Mouse (Mus musculus) forebrain, embryonic 10.5 days (tissue): ENCODE data around the gene Hist1h2bg. TPM values are rescaled to one million over a fixed set of nuclear protein-coding genes. Genes with fewer than 3 reads are reported as not detected.

ENCODE experiments used
- DNase-seq: peaks from one replicate; pipeline ENCODE4 v3.0.0-alpha.2; 2017; ENCODE audit warnings: low spot score; ENCODE audit errors: extremely low spot score
- H3K27ac ChIP-seq: fragments of 300-500 bp; sonication (generic); 2 replicates; pipeline ENCODE4 v1.5.1; 2016; ENCODE audit warnings: mild to moderate bottlenecking
- H3K27me3 ChIP-seq: fragments of 300-500 bp; sonication (generic); 2 replicates; pipeline ENCODE4 v1.6.1; 2016; ENCODE audit warnings: mild to moderate bottlenecking; ENCODE audit not compliant: poor library complexity, severe bottlenecking
- H3K36me3 ChIP-seq: fragments of 300-500 bp; sonication (generic); replicated peaks from 2 replicates; pipeline ENCODE4 v1.6.1; 2016; ENCODE audit warnings: mild to moderate bottlenecking, moderate library complexity
- H3K4me1 ChIP-seq: fragments of 300-500 bp; sonication (generic); 2 replicates; pipeline ENCODE4 v1.6.1; 2016
- H3K4me3 ChIP-seq: fragments of 300-500 bp; sonication (generic); 2 replicates; pipeline ENCODE4 v1.5.1; 2016; ENCODE audit warnings: mild to moderate bottlenecking, moderate library complexity
- H3K9me3 ChIP-seq: fragments of 300-500 bp; sonication (generic); 2 replicates; pipeline ENCODE4 v1.6.1; 2016; ENCODE audit warnings: mild to moderate bottlenecking, moderate library complexity
- WGBS: fragments of 180-500 bp; shearing (Covaris S2); methylation state at CpG from one replicate; pipeline ENCODE4 v1.1.7; 2016; 5-methylcytosine and 5-hydroxymethylcytosine counted together
- microRNA-seq: library from miRNA; unstranded; fragments of <30 nt; microRNA quantifications from one replicate; pipeline ENCODE4, GENCODE M21; 2017
- polyA plus RNA-seq: library from polyadenylated mRNA; unstranded; fragments of >200 nt; fragmentation: Nextera tagmentation; extraction: Ambion mirVana; gene quantifications from 2 replicates; pipeline ENCODE4 v1.2.1, GENCODE M21; 2016

The Hist1h2bg gene
- polyA plus RNA-seq, 1 experiment from 2014 or later: 6.7 TPM

DNA sequence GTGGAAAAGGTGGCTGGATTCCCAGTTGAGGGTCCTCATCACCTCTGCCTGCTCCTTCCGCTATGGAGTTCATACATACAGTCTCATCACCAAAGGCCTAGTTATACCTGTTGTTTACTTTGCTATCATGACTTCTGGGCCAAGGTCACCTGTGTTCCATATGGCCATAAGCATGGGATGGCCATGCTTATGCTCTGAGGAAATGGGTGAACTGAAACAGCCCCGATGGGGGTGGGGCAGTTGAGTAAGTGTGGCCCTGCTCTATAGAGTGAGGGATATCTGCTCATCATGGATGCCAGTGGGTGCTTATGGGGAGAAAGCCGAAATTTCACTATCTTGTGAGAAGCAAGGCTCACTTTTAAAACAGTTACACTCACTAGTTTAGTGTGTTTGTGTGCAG lies 33.9 kb downstream of the Hist1h2bg start:
- Histone ChIP-seq H3K4me3 (no peak overlapping the region), H3K27ac (no peak overlapping the region), H3K36me3 (0 out of 2 replicates have a peak, but pooled peaks cover 3% of the 10 kb centered on the region), H3K9me3 (no peaks in the 10 kb centered on the region), H3K27me3 (no peaks in the 10 kb centered on the region), H3K4me1 (no peaks in the 10 kb centered on the region)
- no peak for DNase-seq
- WGBS: 91% methylated on average over 3 of the region's 3 CpGs

DNA sequence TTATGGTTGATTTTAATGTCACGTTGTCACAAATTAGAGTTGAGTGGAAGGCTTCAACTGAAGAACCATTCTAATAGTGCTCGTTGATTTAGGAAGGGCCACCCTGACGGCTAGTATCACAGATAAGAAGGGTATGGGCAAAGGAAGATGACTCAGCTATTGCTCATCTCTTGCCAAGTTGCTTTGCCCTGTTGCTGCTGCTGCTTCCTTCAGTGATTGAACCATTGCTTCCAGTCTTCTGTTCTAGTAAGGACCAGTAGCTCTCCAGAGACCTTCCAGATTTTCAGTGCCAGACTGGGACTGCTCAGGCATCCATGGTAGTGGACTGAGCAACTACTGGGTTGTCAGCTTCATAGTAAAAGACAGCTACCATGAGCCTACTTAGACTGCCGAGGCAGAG lies 38.0 kb downstream of the Hist1h2bg start:
- H3K4me3 ChIP-seq: no peak overlapping the region
- no peak for DNase-seq
- H3K4me1 ChIP-seq: no peaks in the 10 kb centered on the region
- H3K36me3 ChIP-seq: 0 out of 2 replicates have a peak, but pooled peaks cover 3% of the 10 kb centered on the region
- H3K27ac ChIP-seq: no peak overlapping the region
- WGBS: 88% methylated on average over 4 of the region's 4 CpGs
- no peaks in the 10 kb centered on the region for H3K27me3 ChIP-seq
- no peaks in the 10 kb centered on the region for H3K9me3 ChIP-seq

DNA sequence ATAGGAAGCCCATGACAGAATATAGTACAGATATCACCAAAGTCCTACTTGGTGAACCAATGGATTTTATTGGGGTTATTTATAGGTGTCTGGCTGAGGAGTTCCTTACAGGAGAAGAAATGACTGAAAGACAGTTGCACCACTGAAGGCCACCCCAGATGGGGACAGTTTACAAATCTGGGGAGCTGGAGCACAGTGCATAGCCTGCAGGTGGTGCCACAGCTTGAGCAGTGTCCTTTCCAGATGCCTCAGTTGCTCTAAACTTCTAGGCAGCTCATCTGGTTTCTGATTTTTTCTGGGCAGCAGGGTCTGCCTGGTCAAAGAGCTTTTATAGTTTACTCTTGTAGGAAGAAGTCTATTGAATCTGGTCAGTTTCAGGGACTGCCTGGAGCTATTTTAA lies 38.6 kb downstream of the Hist1h2bg start:
- Histone ChIP-seq H3K27me3 (no peaks in the 10 kb centered on the region), H3K4me1 (no peaks in the 10 kb centered on the region), H3K9me3 (no peaks in the 10 kb centered on the region)

DNA sequence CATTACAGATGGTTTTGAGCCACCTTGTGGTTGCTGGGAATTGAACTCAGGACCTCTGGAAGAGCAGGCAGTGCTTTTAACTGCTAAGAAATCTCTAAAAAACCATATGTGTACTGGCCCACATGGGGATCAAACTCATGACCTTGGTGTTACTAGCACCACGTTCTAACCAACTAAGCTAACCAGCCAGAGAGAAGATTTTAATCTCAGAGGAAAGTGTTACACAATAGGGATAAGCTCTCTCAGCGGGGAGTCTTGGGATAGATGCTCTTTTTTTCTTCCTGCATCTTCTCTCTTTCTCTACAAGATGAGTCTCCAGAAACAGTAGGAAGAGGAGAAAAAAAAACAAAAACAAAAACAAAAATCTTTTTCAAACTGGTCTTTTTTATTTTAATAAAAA lies 39.2 kb downstream of the Hist1h2bg start:
- 0 out of 2 replicates have a peak, but pooled peaks cover 3% of the 10 kb centered on the region for H3K36me3 ChIP-seq
- WGBS: 67% methylated on average over 2 of the region's 2 CpGs
- DNase-seq: no peak

More for the DNA sequence above, 38.6 kb downstream of the Hist1h2bg start:
- 0 out of 2 replicates have a peak, but pooled peaks cover 3% of the 10 kb centered on the region for H3K36me3 ChIP-seq
- no peak overlapping the region for H3K27ac ChIP-seq
- H3K4me3 ChIP-seq: no peak overlapping the region
- DNase-seq: no peak

DNA sequence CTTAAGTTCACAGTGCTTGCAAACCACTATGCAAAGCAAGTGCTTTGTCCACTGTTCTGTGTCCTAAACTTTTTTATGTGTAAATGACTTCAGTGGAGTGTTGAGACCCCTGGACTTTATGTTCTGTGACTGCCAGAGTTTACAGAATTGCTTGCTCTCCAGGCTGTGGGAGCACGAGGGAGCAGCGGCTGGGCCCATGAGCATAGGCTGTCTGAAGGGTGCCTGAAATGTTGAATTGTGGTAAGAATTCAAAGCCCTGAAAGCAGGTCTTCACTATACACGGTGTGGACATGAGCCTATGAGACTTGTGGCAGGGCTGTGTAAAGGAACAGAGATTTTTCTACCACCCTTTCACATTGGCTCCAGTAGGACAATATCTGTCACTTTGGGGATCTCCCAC lies 40.4 kb downstream of the Hist1h2bg start:
- H3K9me3 ChIP-seq: no peaks in the 10 kb centered on the region
- no peak overlapping the region for H3K27ac ChIP-seq
- 0 out of 2 replicates have a peak, but pooled peaks cover 3% of the 10 kb centered on the region for H3K36me3 ChIP-seq
- H3K4me3 ChIP-seq: no peak overlapping the region
- no peak for DNase-seq
- H3K27me3 ChIP-seq: no peaks in the 10 kb centered on the region
- no peaks in the 10 kb centered on the region for H3K4me1 ChIP-seq
- WGBS: 93% methylated on average over 3 of the region's 3 CpGs

More for the DNA sequence above, 39.2 kb downstream of the Hist1h2bg start:
- Histone ChIP-seq H3K27me3 (no peaks in the 10 kb centered on the region), H3K9me3 (no peaks in the 10 kb centered on the region), H3K4me3 (no peak overlapping the region), H3K4me1 (no peaks in the 10 kb centered on the region), H3K27ac (no peak overlapping the region)

DNA sequence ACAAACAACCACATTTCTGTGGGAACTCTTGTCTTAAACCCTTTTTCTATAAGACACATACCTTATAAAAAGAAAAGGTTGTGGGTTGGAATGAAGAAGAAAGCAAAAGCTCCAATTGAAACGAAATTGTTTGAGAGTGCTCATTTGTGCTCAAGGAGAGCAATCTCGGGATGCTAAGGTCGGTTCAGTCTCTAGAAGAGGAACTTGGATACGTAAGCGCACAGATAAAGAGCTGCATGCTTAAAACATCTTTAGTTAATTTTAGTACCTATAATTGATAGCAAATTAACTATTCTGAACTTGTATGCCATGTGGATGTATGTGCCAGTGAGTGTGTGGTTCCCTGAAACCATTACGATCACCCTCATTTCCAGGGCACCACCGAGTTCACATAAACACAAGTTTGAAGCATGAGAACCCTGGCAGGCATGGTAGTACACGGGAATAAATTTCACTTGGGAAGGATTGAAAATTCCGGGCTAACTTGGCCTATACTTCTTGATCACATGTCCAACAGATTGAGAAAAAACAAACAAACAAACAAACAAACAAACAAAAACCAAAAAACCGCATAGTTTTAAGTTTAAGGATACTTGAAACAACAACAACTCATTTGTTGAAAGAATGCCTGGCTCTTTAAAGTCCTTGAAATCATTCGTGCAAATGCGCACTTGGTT lies 49.0 kb downstream of the Hist1h2bg start:
- H3K4me1 ChIP-seq: peaks cover 28% of the 10 kb centered on the region
- DNase-seq: no peak

DNA sequence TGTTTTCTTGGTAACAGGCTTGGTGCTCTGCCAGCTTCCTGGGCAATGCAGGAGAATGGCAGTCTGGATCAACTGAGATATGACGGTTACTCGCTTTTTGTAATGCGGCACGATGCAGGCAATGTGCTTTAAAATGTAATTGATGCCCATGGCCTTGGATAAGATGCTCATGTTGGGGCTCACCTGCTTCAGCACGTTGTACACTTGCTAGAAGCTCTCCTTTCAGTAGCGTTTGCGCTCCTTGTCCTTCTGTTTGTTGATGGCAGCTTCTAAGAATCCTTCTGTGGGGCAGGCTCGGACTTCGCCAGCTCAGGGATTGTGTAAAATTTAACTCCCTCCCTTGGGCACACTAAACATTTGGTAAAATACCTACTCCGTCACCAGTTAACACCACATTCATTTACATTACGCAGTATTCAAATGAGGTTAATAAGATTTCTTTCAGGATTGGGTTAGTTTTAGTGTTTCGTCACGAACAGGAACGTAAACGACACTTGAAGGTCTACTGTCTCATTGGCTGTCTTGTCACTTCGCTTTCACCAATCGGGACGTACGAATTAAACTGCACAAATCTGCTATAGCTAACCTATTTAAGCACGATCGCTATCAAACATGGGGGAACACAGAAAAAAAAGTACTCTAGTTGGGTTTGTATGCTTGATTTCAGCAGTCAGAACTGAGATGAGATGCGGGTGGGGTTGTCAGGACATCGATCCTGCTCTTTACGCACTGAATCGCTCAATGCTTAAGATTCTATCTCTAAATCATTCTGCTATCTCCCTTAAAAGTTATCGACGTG lies 49.7 kb downstream of the Hist1h2bg start, which contains the start of gene Hist1h2be:
TSS of gene Hist1h2be (minus strand) at position 392 of the 799 bp plus-strand sequence.
- peak; percentile 76 for DNase-seq
- Histone ChIP-seq H3K36me3 (no peaks in the 10 kb centered on the region), H3K9me3 (no peaks in the 10 kb centered on the region), H3K4me3 (peak within 1 kb of the TSS; percentile 73), H3K27me3 (peaks cover 14% of the 10 kb centered on the region), H3K27ac (peak within 1 kb of the TSS; percentile 97), H3K4me1 (peaks cover 28% of the 10 kb centered on the region)
- 1% methylated on average over 27 of the region's 27 CpGs for WGBS

More for the DNA sequence above, 49.0 kb downstream of the Hist1h2bg start:
- H3K9me3 ChIP-seq: no peaks in the 10 kb centered on the region
- peaks cover 6% of the 10 kb centered on the region for H3K27me3 ChIP-seq
- H3K27ac ChIP-seq: peak overlapping the region; percentile 97
- peak overlapping the region; percentile 73 for H3K4me3 ChIP-seq
- WGBS: 59% methylated on average over 12 of the region's 12 CpGs
- H3K36me3 ChIP-seq: no peaks in the 10 kb centered on the region

Small RNAs within 50 kb of the gene (microRNA-seq; reads per million reads assigned to microRNA genes)
- gene Gm44297 (0.90 reads per million), gene Gm44359 (not detected), gene Gm44394 (not detected)

Other genes starting within 250 kb of the Hist1h2bg start
- 57.1 and 58.7 TPM in 2 replicates for gene Zfp322a, start 202.2 kb upstream of the Hist1h2bg start, polyA plus RNA-seq
- gene Abt1, start 147.5 kb upstream of the Hist1h2bg start, polyA plus RNA-seq: 15.3 and 15.5 TPM in 2 replicates
- 0.09 TPM in 1 of 2 replicates, not detected in the other for gene Btn1a1, start 105.5 kb upstream of the Hist1h2bg start, polyA plus RNA-seq
- gene Btn2a2, start 82.5 kb upstream of the Hist1h2bg start, polyA plus RNA-seq: 0.52 and 0.54 TPM in 2 replicates
- gene Hist1h4h, start 40.3 kb upstream of the Hist1h2bg start, polyA plus RNA-seq: 3.8 and 4.0 TPM in 2 replicates
- 6.7 and 9.5 TPM in 2 replicates for gene Hist1h2af, start 37.5 kb upstream of the Hist1h2bg start, polyA plus RNA-seq
- 6.3 and 8.1 TPM in 2 replicates for gene Hist1h3g, start 36.0 kb upstream of the Hist1h2bg start, polyA plus RNA-seq
- gene Hist1h2bh, start 28.0 kb upstream of the Hist1h2bg start, polyA plus RNA-seq: 0.74 and 0.79 TPM in 2 replicates
- 1.00 and 1.7 TPM in 2 replicates for gene Hist1h3f, start 27.3 kb upstream of the Hist1h2bg start, polyA plus RNA-seq
- 0.53 and 0.60 TPM in 2 replicates for gene Hist1h4f, start 19.7 kb upstream of the Hist1h2bg start, polyA plus RNA-seq
- 0.58 and 0.60 TPM in 2 replicates for gene Hist1h1d, start 18.1 kb upstream of the Hist1h2bg start, polyA plus RNA-seq
- gene Hist1h3e, start 9.0 kb upstream of the Hist1h2bg start, polyA plus RNA-seq: 6.1 and 6.7 TPM in 2 replicates
- gene Hist1h2ae, start 176 bp upstream of the Hist1h2bg start, polyA plus RNA-seq: 102 and 105 TPM in 2 replicates
- gene Hist1h2bf, start 2.8 kb downstream of the Hist1h2bg start, polyA plus RNA-seq: 5.8 and 6.9 TPM in 2 replicates
- 1.5 TPM in 2 replicates for gene Hist1h2ad, start 3.0 kb downstream of the Hist1h2bg start, polyA plus RNA-seq
- gene Hist1h3d, start 4.4 kb downstream of the Hist1h2bg start, polyA plus RNA-seq: 7.1 and 7.2 TPM in 2 replicates
- 112 and 119 TPM in 2 replicates for gene Hist1h4d, start 10.2 kb downstream of the Hist1h2bg start, polyA plus RNA-seq
- gene Hist1h2be, start 49.7 kb downstream of the Hist1h2bg start, polyA plus RNA-seq: 3.2 and 3.6 TPM in 2 replicates
- gene Hist1h1e, start 51.2 kb downstream of the Hist1h2bg start, polyA plus RNA-seq: 19.8 and 21.4 TPM in 2 replicates
- gene Hist1h2ac, start 112.6 kb downstream of the Hist1h2bg start, polyA plus RNA-seq: 1.00 and 1.1 TPM in 2 replicates
- 17.2 and 19.3 TPM in 2 replicates for gene Hist1h2bc, start 112.8 kb downstream of the Hist1h2bg start, polyA plus RNA-seq
- not detected in 2 replicates for gene Hist1h1t, start 124.4 kb downstream of the Hist1h2bg start, polyA plus RNA-seq
- 4.5 and 5.9 TPM in 2 replicates for gene Hist1h4c, start 127.1 kb downstream of the Hist1h2bg start, polyA plus RNA-seq
- gene Hfe, start 139.5 kb downstream of the Hist1h2bg start, polyA plus RNA-seq: 1.3 and 1.5 TPM in 2 replicates
- gene Hist1h1c, start 167.4 kb downstream of the Hist1h2bg start, polyA plus RNA-seq: 9.4 and 10.7 TPM in 2 replicates
- gene Hist1h3c, start 174.2 kb downstream of the Hist1h2bg start, polyA plus RNA-seq: 7.7 and 9.0 TPM in 2 replicates
- gene Hist1h2bb, start 175.3 kb downstream of the Hist1h2bg start, polyA plus RNA-seq: 2.3 and 2.7 TPM in 2 replicates
- gene Hist1h2ab, start 179.7 kb downstream of the Hist1h2bg start, polyA plus RNA-seq: 49.5 and 50.4 TPM in 2 replicates
- gene Hist1h3b, start 180.9 kb downstream of the Hist1h2bg start, polyA plus RNA-seq: 9.1 and 9.5 TPM in 2 replicates
- 2.5 and 4.5 TPM in 2 replicates for gene Hist1h4b, start 185.6 kb downstream of the Hist1h2bg start, polyA plus RNA-seq
- 0.69 TPM in 1 of 2 replicates, not detected in the other for gene Hist1h4a, start 189.8 kb downstream of the Hist1h2bg start, polyA plus RNA-seq
- gene Hist1h3a, start 191.0 kb downstream of the Hist1h2bg start, polyA plus RNA-seq: 2.2 and 3.6 TPM in 2 replicates
- gene Hist1h1a, start 192.3 kb downstream of the Hist1h2bg start, polyA plus RNA-seq: 2.6 and 3.3 TPM in 2 replicates
- 0.10 and 0.12 TPM in 2 replicates for gene Trim38, start 198.5 kb downstream of the Hist1h2bg start, polyA plus RNA-seq
- not detected in 2 replicates for gene Slc17a2, start 235.6 kb downstream of the Hist1h2bg start, polyA plus RNA-seq